Mouse (Mus musculus): ENCODE data around the gene H2-D1.
"Not testable (repeated sequence)": the region's sequence is repeated elsewhere in the genome, so short reads cannot be mapped to it uniquely, and the experiment has no call there.

Gene H2-D1

DNA sequence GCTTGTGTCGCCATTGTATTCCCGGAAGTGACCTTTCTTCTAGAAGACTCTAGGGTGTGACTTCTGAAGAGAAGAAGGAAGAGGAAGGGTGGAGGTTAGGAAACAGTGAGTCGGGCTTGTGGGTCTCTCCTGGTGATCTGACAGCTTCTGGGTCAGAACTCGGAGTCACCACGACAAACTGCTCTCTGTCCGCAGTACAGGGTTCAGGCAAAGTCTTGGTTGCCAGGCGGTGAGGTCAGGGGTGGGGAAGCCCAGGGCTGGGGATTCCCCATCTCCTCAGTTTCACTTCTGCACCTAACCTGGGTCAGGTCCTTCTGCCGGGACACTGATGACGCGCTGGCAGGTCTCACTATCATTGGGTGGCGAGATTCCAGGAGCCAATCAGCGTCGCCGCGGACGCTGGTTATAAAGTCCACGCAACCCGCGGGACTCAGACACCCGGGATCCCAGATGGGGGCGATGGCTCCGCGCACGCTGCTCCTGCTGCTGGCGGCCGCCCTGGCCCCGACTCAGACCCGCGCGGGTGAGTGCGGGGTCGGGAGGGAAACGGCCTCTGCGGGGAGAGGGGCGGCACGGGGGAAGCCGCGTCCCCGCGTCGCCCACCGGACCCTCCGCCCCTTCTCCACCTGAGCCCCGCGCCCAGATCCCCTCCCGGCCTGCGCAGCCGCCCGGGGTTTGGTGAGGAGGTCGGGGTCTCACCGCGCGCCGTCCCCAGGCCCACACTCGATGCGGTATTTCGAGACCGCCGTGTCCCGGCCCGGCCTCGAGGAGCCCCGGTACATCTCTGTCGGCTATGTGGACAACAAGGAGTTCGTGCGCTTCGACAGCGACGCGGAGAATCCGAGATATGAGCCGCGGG, at the start of gene H2-D1:
TSS of gene H2-D1 (plus strand) at position 67 of the 859 bp plus-strand sequence.
- DNase-seq (ENCODE audit: low spot score in 2 of 2) = peak; percentile 85 to 99

DNA sequence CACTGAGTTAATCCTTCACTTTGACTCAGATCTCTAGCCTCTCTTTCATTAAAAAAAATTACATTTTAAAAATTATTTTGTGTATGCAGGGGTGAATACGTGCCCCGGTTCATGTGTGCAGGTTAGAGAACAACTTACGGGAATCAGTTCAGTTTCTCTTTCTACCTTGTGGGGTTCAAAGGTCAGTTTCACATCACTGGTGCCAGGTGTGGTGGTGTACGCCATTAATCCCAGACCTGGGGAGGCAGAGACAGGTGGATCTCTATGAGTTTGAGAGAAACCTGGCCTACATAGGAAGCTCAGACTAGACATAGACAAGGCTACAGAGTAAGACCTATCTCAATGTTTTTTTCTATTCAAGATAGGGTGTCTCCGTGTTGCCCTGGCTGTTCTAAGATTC, 49.5 kb upstream of the H2-D1 start:
- DNase-seq (ENCODE audit: low spot score in 2 of 2) = no peak

DNA sequence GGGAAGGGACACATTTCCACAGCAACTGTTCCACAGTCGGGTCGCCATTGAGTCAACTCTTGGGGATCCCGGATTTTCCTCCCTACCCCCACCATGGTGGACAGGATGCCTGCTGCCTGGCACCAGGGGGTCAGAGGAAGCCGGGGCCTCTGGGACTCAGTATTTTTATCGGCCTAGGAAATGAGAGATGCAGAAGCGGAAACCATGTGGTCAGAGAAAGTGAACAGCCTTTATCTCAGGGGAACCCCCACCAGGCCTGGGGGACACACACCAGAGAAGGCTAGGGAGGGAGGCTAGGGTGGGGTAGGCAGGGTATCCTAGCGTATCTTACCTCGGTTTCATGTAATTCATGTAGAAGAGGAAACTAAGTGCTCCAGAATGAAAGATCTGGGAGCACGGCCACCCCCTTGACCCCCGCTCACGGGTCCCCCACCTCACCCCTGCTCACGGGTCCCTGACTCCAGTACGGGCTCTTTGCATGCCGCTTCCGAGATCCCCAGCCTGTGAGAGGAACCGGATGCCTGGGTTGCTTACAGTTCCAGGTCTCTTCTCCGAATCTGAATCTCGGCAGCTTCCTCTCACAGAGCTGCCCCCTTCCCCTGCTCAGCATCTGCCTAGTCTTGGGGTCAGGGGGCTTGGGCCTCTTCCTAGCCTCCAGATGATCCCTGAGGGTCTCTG, 43.9 kb upstream of the H2-D1 start:
- no peak for DNase-seq (ENCODE audit: low spot score in 2 of 2)

DNA sequence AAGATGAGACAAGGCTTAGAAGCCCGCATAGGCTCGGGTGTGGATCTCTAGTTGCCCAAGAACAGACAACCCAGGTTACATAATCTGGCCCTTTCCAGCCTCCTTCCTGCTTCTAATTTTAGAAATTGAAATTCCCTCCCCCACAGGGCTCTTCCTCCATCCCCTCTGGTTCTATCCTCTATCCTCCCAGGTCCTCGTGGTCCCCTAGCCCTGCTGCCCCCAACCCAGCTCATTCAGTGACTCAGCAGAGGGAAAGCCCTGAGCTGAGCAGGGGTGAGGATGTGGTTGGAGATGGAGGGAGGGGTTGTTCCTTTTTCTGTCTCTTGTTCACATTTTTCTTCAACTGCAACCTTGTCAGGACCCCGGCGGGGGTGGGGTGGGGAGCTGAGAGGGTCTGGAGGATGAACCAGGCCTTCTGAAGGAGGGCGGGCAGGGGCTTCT, 42.9 kb upstream of the H2-D1 start:
- DNase-seq (ENCODE audit: low spot score in 2 of 2) = no peak

DNA sequence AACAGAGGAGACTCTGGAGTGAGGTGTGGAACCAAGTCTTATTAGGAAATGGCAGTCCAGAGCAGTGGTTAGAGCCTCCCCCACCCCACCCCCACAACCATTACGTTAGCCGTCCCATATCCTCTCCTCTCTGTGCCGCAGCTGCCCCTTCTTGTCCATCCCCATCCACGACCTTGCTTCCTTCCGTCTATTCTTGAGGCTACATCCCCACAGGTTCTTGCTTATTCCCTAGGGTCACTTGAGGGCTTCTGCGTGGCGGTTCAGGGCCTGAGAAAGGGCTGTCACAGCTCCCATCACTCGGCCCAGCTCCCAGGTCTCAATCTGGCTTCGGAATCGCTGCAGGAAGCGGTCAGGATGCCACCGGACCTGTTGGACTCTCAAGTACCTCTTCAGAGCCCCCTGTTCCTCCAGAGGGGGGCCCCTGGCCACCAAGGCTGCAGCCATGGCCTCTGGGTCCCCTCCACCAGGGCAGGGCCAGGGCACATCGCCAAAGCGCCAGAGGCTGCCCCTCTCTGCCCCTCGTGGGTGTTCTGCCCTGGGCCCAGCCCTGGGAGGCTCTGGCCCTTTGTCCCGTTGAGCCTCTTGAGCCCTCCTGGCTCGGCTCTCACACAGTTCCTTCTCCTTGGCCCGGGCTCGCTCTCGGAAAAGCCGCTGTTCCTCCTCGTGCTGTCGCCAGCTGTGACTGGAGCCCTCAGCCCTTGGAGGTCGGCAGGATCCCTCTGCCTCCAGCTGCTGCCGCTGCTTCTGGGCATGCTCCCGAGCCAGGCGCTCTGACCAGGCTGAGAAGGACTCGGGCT, 42.2 kb upstream of the H2-D1 start, which contains the start of gene Gm16181:
TSS of gene Gm16181 (plus strand) at position 679 of the 797 bp plus-strand sequence.
- peak in 1 of 2 experiments; percentile 59 for DNase-seq (ENCODE audit: low spot score in 2 of 2)

DNA sequence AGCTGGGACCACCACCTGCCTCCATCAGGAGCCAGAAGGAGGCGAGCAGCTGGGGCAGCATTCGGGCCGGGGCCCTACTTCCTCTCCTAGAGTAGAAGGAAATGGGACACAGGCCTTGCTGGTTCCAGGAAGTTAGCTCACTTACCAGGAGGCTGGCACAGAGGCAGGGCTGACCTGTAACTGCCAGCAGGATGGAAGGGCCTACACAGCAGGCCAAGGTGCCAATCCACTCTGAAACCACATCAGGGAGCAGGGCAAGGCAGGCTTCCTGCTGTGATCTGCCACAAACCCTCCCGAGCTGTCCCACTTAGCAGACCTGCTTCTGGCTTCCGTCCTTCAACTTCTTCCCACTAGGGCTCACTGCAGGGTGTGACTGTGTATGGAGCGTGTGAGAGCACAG, 40.2 kb upstream of the H2-D1 start:
- no peak for DNase-seq (ENCODE audit: low spot score in 2 of 2)

DNA sequence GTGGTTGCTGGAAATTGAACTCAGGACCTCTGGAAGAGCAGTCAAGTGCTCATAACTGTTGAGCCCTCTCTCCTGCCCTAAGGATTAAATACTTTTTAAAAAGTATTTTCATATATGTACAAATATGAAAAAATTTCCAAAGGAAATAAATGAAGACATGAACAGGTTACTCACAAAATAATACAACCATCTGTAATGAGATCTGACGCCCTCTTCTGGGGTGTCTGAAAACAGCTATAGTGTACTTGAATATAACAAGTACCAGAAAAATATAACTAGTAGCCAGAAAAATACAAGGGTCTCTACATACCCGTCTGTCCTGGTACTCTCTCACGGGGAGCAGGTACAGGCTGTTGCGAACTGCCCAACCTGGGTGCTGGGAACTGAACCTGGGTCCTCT, 37.9 kb upstream of the H2-D1 start:
- no peak for DNase-seq (ENCODE audit: low spot score in 2 of 2)

DNA sequence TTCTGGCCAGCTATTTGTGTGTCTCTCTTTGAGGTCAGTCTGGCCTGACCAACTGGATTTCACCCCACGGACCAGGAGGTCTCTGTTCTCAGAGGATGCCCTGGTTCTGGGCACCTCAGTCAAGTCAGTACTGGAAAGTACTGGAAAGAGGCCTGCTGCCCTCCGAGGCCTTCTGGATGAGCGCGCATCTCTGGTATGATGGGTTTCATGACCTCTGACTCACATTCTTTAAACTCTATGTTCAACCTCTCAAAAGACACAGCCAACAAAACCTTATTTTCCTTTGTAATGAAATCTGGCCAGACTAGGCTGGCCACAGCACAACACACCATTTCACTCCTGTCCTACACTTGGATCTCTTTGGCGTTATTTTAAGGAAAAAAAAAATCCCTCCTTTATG, 37.1 kb upstream of the H2-D1 start:
- DNase-seq (ENCODE audit: low spot score in 2 of 2) = no peak

DNA sequence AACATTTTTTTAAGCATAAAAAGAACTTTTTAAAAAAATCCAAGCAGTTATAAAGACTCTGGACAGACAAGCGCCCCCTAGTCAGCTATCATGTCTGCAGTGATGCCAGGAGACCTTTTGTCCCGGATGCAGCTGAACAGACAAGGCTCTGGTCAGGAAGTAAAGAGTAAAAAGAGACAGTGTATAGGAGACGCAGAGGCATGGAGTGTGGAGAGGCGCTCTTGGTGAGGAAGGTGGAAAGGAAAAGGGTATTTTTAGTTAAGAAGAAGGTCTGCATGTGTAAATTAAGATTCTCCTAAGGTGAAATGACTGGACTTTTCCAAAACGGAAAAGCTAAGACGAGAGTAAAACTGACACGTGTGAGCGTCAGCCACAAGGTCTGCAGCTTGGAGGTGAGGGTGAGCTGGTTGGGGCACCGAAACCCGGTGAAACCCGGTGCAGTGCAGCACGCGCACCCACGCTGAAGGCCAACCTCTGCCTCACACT, 35.9 kb upstream of the H2-D1 start:
- DNase-seq (ENCODE audit: low spot score in 2 of 2) = no peak

DNA sequence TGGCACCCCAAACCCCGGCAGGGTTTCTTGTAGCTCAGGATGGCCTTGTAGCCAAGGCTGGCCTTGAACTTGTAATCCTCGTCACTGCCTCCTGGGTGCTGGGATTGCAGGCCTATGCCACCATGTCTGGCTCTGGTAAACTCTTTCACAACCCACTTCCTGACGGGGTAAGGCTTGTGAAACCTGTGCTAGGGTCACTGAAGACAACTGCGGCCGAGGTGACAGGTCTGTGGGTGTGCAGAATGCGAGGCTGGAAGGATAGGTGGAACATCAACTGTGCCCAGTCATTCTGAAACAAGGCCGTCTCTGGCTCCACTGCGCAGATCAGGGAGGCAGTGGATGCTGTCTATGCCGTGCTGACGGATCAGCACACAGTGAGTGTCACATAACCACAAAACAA, 31.5 kb upstream of the H2-D1 start:
- no peak for DNase-seq (ENCODE audit: low spot score in 2 of 2)

DNA sequence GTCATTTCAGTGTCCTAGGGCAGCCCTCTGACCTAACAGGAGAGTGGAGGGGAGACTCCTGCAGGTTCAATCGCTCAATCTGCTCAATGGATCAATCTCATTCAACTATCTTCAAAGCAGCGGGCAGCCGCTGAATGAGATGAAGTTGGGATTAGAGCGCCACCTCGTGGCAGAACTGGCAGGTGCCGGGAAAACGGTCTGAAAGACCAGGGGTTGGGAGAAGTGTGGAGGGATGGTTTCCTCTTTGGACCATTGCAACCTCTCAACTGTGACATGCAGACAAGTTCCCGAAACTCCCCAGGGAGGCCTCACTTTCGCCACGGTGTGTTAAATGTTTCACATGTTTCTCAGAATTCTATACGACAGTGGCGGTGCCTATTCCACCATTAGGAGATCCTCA, 30.5 kb upstream of the H2-D1 start:
- DNase-seq (ENCODE audit: low spot score in 2 of 2) = peak; percentile 69 to 91

DNA sequence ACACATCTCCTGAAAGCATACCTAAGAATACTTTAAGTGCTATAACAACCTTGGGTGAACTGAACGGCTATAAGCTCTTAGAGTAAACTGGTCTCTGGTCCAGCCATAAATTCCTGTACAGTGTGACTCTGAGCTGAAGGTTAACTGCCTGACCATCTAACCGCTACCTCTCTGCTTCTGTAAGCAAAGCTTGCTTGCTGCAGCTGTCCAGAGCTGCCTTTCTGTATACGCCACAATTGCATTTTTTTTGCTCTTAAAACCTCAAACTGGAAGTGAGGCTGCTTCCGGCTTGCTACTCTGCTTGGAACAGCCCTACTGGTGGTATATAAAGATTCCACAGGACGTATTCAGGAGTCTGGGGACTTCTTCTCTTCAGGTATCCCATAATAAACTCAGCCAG, 29.9 kb upstream of the H2-D1 start:
- no peak for DNase-seq (ENCODE audit: low spot score in 2 of 2)

DNA sequence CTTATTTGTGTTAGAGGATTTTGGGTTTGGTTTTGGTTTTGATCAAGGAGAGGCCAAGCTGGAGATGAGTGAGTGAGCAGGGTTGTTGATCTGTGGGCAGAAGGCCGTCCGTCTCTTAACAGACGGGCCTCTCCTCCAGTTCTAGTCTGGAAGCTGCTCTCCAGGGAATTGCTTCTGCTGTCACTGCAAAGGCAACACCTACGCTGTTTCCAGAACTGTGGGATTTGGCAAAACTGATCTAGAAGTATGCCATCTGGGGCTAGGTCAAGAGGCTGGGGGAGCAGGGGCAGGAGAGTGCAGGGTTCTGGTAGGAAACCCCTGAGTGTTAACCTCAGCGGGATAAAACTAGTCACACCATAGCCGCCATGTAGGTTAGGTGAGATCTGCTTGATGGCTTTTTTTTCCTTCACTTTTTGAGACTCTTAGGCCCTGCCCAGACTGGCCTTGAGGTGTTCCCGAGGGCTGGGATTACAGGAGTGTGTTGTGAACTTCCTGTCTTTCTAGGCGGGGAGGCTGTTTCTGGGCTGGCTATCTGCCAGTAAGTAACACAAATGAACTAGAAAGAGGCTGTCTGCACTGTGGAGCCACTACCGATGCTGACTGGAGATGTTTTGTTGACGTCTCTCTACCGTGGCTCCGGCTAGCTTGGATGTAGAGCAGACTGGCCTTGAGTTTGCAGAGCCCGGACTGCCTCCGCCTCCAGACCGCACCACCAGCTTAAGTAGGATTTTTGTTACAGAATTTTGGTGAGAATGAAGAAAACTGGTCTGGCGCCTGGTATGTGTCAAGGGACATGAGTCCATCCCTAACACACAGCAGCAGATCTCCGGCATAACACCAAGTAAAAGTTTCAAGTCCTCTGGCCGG, 29.2 kb upstream of the H2-D1 start, which contains the start of gene Atp6v1g2:
TSS of gene Atp6v1g2 (plus strand) at position 547 of the 867 bp plus-strand sequence.
- DNase-seq (ENCODE audit: low spot score in 2 of 2) = no peak

DNA sequence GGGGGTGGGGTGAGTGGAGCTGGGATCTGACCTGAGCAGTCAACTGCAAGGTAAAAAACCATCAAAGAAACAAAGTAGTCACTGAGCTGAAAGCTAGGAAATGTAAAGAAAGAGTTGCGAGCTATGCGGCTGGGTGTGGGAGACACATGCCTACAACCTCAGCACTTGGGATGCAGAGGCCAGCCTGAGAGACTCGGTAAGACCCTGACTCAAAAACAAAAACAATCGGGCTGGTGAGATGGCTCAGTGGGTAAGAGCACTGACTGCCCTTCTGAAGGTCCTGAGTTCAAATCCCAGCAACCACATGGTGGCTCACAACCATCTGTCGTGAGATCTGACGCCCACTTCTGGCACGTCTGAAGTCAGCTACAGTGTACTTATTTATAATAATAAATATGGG, 28.4 kb upstream of the H2-D1 start:
- DNase-seq (ENCODE audit: low spot score in 2 of 2) = not testable (repeated sequence)

DNA sequence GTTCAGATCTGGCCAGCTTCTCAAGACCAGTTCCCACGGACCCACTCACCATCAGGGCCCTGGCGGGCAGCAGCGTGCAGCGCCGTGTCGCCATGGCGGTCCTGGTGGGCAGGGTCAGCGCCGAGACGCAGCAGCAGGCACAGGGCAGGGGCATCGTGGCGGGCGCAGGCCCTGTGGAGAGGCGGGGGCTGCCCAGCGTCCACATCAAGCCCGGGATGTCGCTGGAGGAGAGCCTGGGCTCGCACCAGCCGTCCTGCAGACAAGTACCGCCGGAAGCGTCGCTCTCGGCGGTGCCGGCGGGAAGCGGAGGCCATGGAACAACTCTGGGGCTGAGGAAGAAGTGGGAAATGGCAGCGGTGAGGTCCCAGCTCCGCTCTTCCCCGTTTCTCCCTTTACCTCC, 27.6 kb upstream of the H2-D1 start:
- DNase-seq (ENCODE audit: low spot score in 2 of 2) = peak in 1 of 2 experiments; percentile 43

DNA sequence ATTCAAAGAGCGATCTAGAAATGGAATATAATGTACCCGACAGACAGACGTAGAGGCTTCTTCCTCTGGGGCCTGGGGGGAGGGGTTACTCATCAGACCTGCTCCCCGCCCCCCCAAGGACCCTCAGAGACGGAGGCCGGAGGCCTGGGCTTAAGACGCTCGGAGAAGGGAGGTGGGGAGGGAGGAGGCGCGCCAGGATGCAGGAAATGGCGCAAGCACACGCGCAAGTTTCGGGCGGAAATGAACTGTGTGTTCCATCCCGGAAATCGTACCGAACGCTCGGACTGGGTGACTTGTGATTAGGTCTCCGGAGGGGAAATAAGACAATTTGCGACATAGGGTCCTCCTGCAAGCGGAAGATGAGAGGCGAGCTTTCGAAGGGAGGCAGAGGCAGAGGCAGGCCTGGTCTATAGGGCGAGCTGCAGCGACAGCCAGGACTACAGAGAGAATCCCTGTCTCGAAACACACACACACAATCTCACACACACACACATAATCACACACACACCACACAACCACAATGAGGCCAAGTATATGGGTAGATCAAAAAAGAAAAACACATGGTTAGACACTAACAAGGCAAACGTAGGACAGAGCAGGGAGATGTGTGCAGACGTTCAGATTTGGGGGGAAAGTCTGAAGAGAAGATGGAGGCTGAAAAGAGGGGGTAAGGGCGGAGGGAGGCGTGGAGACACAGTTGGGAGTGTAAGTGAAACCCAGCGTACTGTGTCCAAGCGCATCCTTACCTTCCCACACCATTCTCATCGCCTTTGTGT, 26.7 kb upstream of the H2-D1 start, which contains the start of gene Nfkbil1:
TSS of gene Nfkbil1 (minus strand) at position 179 of the 776 bp plus-strand sequence.
- DNase-seq (ENCODE audit: low spot score in 2 of 2) = peak; percentile 88 to 90

DNA sequence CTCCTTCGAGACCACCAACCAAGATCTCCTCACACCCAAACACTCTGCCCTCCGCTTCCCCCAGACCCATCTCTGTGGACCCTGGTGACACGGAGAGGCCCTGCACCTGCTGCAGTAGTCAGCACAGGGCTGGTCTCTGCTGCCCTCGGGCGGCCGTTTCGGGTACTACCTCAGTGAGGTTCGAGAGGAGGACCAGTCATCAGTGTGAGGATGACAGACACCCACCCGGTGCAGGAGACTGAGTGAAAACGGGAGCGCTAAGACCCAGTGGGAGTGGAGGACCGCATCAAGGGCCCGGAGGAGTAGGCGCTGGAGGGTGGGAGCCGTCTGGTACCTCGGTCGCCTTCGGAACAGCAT, 26.2 kb upstream of the H2-D1 start:
- peak; percentile 87 to 98 for DNase-seq (ENCODE audit: low spot score in 2 of 2)

DNA sequence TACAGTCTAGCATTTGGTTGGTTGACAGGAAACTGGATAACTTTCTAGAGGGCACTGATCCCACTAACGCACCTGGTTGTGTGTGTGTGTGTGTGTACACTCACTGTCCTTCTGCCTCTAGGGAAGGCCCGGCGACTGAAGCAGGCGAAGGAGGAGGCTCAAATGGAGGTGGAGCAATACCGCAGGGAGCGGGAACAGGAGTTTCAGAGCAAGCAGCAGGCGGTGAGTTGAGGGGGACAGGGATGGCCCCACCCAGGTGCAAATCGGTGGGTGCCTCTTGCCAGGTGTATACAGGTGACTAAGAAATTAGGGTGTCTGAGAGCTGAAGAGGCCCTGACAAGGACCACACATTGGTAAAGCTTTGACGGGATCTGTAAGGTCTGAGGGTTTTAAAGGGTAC, 25.5 kb upstream of the H2-D1 start:
- DNase-seq (ENCODE audit: low spot score in 2 of 2) = no peak

DNA sequence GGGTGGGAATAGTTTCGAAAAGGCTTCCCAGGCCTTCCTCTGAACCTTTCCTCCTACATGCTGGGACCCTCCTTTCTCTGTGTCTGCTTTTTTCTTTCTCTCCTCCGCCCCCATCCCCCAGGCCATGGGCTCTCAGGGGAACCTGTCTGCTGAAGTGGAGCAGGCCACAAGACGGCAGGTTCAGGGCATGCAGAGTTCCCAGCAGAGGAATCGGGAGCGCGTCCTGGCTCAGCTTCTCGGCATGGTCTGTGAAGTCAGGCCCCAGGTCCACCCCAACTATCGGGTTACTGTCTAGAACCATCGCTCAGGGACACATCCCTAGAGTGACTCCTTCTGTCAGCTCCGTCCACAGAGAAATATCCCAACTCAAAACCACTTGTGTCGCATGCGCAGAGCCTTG, 25.0 kb upstream of the H2-D1 start:
- no peak for DNase-seq (ENCODE audit: low spot score in 2 of 2)

DNA sequence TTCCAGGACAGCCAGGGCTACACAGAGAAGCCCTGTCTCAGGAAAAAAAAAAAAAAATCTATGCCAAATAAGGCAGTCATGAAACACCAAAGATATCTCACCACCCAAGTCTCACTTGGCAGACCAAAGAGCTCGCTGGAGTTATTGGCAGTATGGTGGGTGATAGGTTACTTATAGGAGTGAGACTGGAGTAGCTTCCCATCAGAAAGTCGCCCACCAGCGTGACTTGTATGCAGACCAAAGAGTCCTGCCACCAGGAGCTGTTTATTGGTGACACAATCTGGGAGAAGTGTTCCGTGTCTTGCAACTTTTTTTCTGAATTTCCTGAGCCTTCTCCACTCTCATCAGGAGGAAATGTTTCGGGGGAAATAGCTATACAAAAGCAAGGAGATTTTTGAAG, 22.8 kb upstream of the H2-D1 start:
- DNase-seq (ENCODE audit: low spot score in 2 of 2) = no peak

Measured in urinary bladder, postnatal 4 days (tissue).